Mouse (Mus musculus) heart, adult 2 months (tissue): ENCODE data around the gene Impg2.
A peak's percentile ranks its signal among the peaks of the same experiment; 100 is the strongest.

Experiments used
- CTCF ChIP-seq: fragments of 200-600 bp; IDR thresholded peaks from 2 replicates; pipeline ENCODE4 v1.8.1; 2022; ENCODE audit warnings: antibody characterized with exemption, mild to moderate bottlenecking, moderate library complexity
- POLR2A ChIP-seq: fragments of 200-500 bp; IDR thresholded peaks from 2 replicates; pipeline ENCODE4 v1.6.1; 2011; ENCODE audit warnings: mild to moderate bottlenecking, low read depth, low read length, control low read depth; ENCODE audit not compliant: insufficient read depth

- TF ChIP-seq CTCF, result peak; percentile 42
- TF ChIP-seq POLR2A, result no peak
These were observed 28.1 kb upstream of the Impg2 start for GRCm38 (mm10) chr16:56175867-56176581.
